Mouse (Mus musculus): ENCODE results near the gene Gm16253. TPM values are rescaled to one million over a fixed set of nuclear protein-coding genes. Genes with fewer than 3 reads are reported as not detected.
"Not testable (repeated sequence)": the region's sequence is repeated elsewhere in the genome, so short reads cannot be mapped to it uniquely, and the experiment has no call there.

The Gm16253 gene
- total and polyA plus RNA-seq, 2 experiments = not detected

DNA sequence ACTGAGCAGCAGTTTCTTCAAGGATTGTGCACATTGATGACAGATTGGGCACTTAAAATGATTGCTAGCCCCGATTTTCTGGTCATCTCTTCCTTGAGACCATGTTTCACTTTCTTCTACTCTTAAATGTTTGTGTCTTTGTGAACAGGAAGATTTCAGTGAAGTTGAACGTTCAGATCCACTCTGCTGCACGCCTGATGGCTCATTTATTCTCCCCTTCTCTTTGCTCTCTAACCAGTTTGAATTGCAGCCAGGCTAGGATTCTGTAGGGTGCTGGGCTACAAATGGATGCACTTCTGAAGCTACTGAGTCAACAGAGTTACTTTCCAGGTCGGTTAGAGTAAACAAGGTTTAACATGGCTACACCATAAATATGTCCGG lies 25.9 kb downstream of the Gm16253 start:
- H3K27ac ChIP-seq (replicated peaks; ENCODE audit: insufficient read depth, low read depth, low read length) = peak overlapping the region; percentile 25; the same call in 1 of the 2 replicates
- TF ChIP-seq CTCF (IDR thresholded peaks at IDR 0.05; ENCODE audit: low read depth, low read length) = no peak
- no peak for TF ChIP-seq POLR2A (IDR thresholded peaks at IDR 0.05; ENCODE audit: extremely low read depth, insufficient read depth, low read length)
- WGBS = 38% methylated on average over 5 of the region's 5 CpGs
- no peaks in the 10 kb centered on the region for H3K4me1 ChIP-seq (ENCODE audit: control insufficient read depth, insufficient read depth, low read length)
- no peaks in the 10 kb centered on the region; the same call in 1 of the 2 replicates for H3K27me3 ChIP-seq (ENCODE audit: control insufficient read depth, insufficient read depth, low read length)
- H3K79me2 ChIP-seq (ENCODE audit: control insufficient read depth, insufficient read depth, low read length) = no peaks in the 10 kb centered on the region
- no peak overlapping the region for H3K9ac ChIP-seq (ENCODE audit: low read depth, low read length)
- DNase-seq (ENCODE audit: extremely low read depth, low read depth, low spot score) = no peak
- no peaks in the 10 kb centered on the region for H3K36me3 ChIP-seq (ENCODE audit: control insufficient read depth, insufficient read depth, low read length)
- H3K4me3 ChIP-seq (ENCODE audit: insufficient read depth, low read depth, low read length) = no peak overlapping the region

DNA sequence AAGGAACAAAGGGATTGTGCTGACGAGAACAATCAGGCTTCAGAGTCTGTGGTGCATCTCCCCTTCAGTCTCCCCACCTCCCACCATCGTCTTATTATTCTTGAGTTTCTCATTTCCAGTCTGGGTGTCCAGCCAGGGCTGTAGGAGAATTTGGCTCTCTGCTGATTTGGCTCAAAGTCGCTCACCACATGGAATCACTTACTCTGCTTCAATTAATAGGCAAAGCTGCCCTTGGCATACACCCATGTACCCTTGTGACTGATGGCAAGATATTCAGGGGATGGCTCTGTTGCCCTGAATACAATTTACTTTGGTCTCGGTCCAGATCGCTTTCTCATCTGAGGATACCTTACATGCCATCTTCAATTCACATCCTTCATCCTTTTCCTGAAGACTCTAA lies 26.5 kb downstream of the Gm16253 start:
- H3K79me2 ChIP-seq (ENCODE audit: control insufficient read depth, insufficient read depth, low read length) = no peaks in the 10 kb centered on the region
- 79% methylated on average over 5 of the region's 5 CpGs for WGBS
- TF ChIP-seq CTCF (IDR thresholded peaks at IDR 0.05; ENCODE audit: low read depth, low read length) = no peak
- no peak for TF ChIP-seq POLR2A (IDR thresholded peaks at IDR 0.05; ENCODE audit: extremely low read depth, insufficient read depth, low read length)
- no peak for DNase-seq (ENCODE audit: extremely low read depth, low read depth, low spot score)
- no peaks in the 10 kb centered on the region; the same call in 1 of the 2 replicates for H3K27me3 ChIP-seq (ENCODE audit: control insufficient read depth, insufficient read depth, low read length)
- H3K4me3 ChIP-seq (ENCODE audit: insufficient read depth, low read depth, low read length) = no peak overlapping the region
- H3K36me3 ChIP-seq (ENCODE audit: control insufficient read depth, insufficient read depth, low read length) = no peaks in the 10 kb centered on the region
- H3K27ac ChIP-seq (replicated peaks; ENCODE audit: insufficient read depth, low read depth, low read length) = no peak overlapping the region
- H3K4me1 ChIP-seq (ENCODE audit: control insufficient read depth, insufficient read depth, low read length) = no peaks in the 10 kb centered on the region
- no peak overlapping the region for H3K9ac ChIP-seq (ENCODE audit: low read depth, low read length)

DNA sequence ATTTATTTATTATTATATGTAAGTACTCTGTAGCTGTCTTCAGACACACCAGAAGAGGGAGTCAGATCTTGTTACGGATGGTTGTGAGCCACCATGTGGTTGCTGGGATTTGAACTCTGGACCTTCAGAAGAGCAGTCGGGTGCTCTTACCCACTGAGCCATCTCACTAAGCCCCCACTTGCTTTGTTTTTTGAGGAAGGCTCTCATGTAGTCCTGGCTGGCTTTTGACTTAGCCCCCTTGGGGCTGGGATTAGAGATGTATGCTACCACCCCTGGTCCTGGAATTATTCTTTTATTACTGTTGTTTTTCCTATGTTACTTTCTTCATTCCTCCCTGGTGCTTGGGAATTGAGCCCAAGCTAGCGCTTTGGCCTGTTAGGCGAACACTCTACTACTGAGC lies 29.2 kb downstream of the Gm16253 start:
- not testable (repeated sequence) for H3K36me3 ChIP-seq (ENCODE audit: control insufficient read depth, insufficient read depth, low read length); H3K27me3 ChIP-seq (ENCODE audit: control insufficient read depth, insufficient read depth, low read length); H3K9ac ChIP-seq (ENCODE audit: low read depth, low read length); H3K4me3 ChIP-seq (ENCODE audit: insufficient read depth, low read depth, low read length); H3K27ac ChIP-seq (replicated peaks; ENCODE audit: insufficient read depth, low read depth, low read length); H3K79me2 ChIP-seq (ENCODE audit: control insufficient read depth, insufficient read depth, low read length); DNase-seq (ENCODE audit: extremely low read depth, low read depth, low spot score); H3K4me1 ChIP-seq (ENCODE audit: control insufficient read depth, insufficient read depth, low read length)
- 91% methylated on average over 4 of the region's 4 CpGs for WGBS

DNA sequence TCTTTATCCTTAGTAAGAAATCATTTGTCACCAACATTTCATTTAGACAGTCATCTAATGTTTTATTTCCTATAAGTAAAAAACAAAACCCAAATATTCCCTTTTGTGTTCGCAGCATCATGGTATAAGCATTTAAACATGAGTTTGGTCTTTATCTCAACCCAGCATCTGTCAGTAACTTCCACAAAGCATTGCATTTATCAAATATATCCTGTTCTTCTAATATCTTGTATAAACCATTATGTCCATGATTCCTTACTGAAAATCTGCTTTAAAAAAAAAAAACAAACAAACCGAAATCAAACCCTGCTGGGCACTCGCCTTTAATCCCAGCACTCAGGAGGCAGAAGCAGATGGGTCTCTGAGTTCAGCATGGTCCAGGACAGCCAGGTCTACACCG lies 29.8 kb downstream of the Gm16253 start:
- H3K4me1 ChIP-seq (ENCODE audit: control insufficient read depth, insufficient read depth, low read length) = no peaks in the 10 kb centered on the region
- H3K4me3 ChIP-seq (ENCODE audit: insufficient read depth, low read depth, low read length) = no peak overlapping the region
- TF ChIP-seq POLR2A (IDR thresholded peaks at IDR 0.05; ENCODE audit: extremely low read depth, insufficient read depth, low read length) (no peak), CTCF (IDR thresholded peaks at IDR 0.05; ENCODE audit: low read depth, low read length) (no peak)
- H3K9ac ChIP-seq (ENCODE audit: low read depth, low read length) = no peak overlapping the region
- H3K36me3 ChIP-seq (ENCODE audit: control insufficient read depth, insufficient read depth, low read length) = no peaks in the 10 kb centered on the region
- no peak for DNase-seq (ENCODE audit: extremely low read depth, low read depth, low spot score)
- no peaks in the 10 kb centered on the region for H3K27me3 ChIP-seq (ENCODE audit: control insufficient read depth, insufficient read depth, low read length)
- H3K79me2 ChIP-seq (ENCODE audit: control insufficient read depth, insufficient read depth, low read length) = no peaks in the 10 kb centered on the region
- no peak overlapping the region for H3K27ac ChIP-seq (replicated peaks; ENCODE audit: insufficient read depth, low read depth, low read length)
- WGBS = 93% methylated on average over 4 of the region's 4 CpGs

DNA sequence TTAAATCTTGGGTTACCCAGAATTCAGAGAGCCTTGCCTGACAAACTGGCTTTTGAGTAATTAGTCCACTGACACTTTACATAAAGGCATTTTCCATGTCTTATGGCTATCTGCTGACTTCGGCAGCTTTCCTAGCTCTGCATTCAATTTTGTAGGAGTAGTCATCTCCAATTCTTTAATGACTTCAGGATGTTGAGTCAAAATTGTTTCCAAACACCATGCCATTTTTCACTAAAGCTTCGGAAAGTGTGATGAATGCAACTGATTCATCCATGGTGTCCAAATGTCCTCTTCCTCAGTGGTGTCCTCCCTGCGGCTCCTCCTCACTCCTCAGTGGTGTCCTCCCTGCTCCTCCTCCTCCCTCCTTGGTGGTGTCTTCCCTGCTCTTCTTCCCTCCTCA lies 41.2 kb downstream of the Gm16253 start:
- Histone ChIP-seq H3K79me2 (ENCODE audit: control insufficient read depth, insufficient read depth, low read length) (no peaks in the 10 kb centered on the region), H3K4me1 (ENCODE audit: control insufficient read depth, insufficient read depth, low read length) (no peaks in the 10 kb centered on the region), H3K9ac (ENCODE audit: low read depth, low read length) (no peak overlapping the region), H3K27me3 (ENCODE audit: control insufficient read depth, insufficient read depth, low read length) (no peaks in the 10 kb centered on the region), H3K36me3 (ENCODE audit: control insufficient read depth, insufficient read depth, low read length) (peaks cover 8% of the 10 kb centered on the region; the same call in 1 of the 2 replicates), H3K27ac (replicated peaks; ENCODE audit: insufficient read depth, low read depth, low read length) (no peak overlapping the region), H3K4me3 (ENCODE audit: insufficient read depth, low read depth, low read length) (no peak overlapping the region)
- 93% methylated on average over 3 of the region's 3 CpGs for WGBS
- no peak for DNase-seq (ENCODE audit: extremely low read depth, low read depth, low spot score)
- no peak for TF ChIP-seq CTCF (IDR thresholded peaks at IDR 0.05; ENCODE audit: low read depth, low read length)
- TF ChIP-seq POLR2A (IDR thresholded peaks at IDR 0.05; ENCODE audit: extremely low read depth, insufficient read depth, low read length) = no peak

DNA sequence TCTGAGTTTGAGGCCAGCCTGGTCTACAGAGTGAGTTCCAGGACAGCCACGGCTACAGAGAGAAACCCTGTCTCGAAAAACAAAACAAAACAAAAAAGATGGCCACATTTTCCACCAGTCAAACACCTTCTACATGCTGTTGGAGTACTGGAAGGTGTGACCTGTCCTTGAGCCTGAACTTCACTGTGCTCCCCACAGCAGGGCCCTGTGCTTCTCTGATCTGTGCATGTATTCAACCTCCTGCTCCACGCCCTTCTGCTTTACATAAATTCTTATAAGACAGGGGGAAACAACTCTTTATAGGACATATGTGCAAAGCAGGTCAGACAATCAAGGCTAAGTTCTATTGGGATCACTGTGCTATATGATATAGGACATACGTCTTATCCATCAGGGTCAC lies 46.4 kb downstream of the Gm16253 start:
- Histone ChIP-seq H3K4me1 (ENCODE audit: control insufficient read depth, insufficient read depth, low read length) (no peaks in the 10 kb centered on the region), H3K9ac (ENCODE audit: low read depth, low read length) (no peak overlapping the region), H3K4me3 (ENCODE audit: insufficient read depth, low read depth, low read length) (no peak overlapping the region), H3K27me3 (ENCODE audit: control insufficient read depth, insufficient read depth, low read length) (no peaks in the 10 kb centered on the region), H3K27ac (replicated peaks; ENCODE audit: insufficient read depth, low read depth, low read length) (no peak overlapping the region), H3K79me2 (ENCODE audit: control insufficient read depth, insufficient read depth, low read length) (no peaks in the 10 kb centered on the region), H3K36me3 (ENCODE audit: control insufficient read depth, insufficient read depth, low read length) (peaks cover 14% of the 10 kb centered on the region; the same call in 1 of the 2 replicates)
- TF ChIP-seq CTCF (IDR thresholded peaks at IDR 0.05; ENCODE audit: low read depth, low read length) = no peak
- no peak for TF ChIP-seq POLR2A (IDR thresholded peaks at IDR 0.05; ENCODE audit: extremely low read depth, insufficient read depth, low read length)
- 95% methylated on average over 4 of the region's 4 CpGs for WGBS
- DNase-seq (ENCODE audit: extremely low read depth, low read depth, low spot score) = no peak
